Mouse (Mus musculus) heart, postnatal 0 days (tissue): ENCODE data around the gene Ankrd44. TPM values are rescaled to one million over a fixed set of nuclear protein-coding genes. Genes with fewer than 3 reads are reported as not detected.

Experiments used
- ATAC-seq: fragments of 200-750 bp; cut with Nextera tagmentation; 2 replicates; pipeline ENCODE4 v1.8.0; 2017; ENCODE audit warnings: low read depth, moderate number of reproducible peaks, moderate library complexity; ENCODE audit not compliant: insufficient read depth
- DNase-seq: peaks from one replicate; pipeline ENCODE4 v3.0.0-alpha.2; 2016; ENCODE audit warnings: low spot score
- H3K27ac ChIP-seq: fragments of 300-500 bp; sonication (generic); 2 replicates; pipeline ENCODE4 v1.5.1; 2014; ENCODE audit warnings: low read depth, mild to moderate bottlenecking
- H3K27me3 ChIP-seq: fragments of 300-500 bp; sonication (generic); 2 replicates; pipeline ENCODE4 v1.6.1; 2014; ENCODE audit warnings: low read length, mixed read lengths; ENCODE audit not compliant: control insufficient read depth, insufficient read depth
- H3K36me3 ChIP-seq: fragments of 300-500 bp; sonication (generic); replicated peaks from 2 replicates; pipeline ENCODE4 v1.6.1; 2014; ENCODE audit warnings: low read length, mixed read lengths; ENCODE audit not compliant: control insufficient read depth, insufficient read depth
- H3K4me1 ChIP-seq: fragments of 300-500 bp; sonication (generic); 2 replicates; pipeline ENCODE4 v1.6.1; 2014; ENCODE audit warnings: antibody characterized with exemption; ENCODE audit not compliant: control insufficient read depth, insufficient read depth
- H3K4me2 ChIP-seq: fragments of 300-500 bp; sonication (generic); 2 replicates; pipeline ENCODE4 v1.6.1; 2014; ENCODE audit warnings: low read depth, mild to moderate bottlenecking, low read length, moderate library complexity
- H3K4me3 ChIP-seq: fragments of 300-500 bp; sonication (generic); 2 replicates; pipeline ENCODE4 v1.5.1; 2014; ENCODE audit warnings: low read depth, low read length
- H3K9ac ChIP-seq: fragments of 300-500 bp; sonication (generic); replicated peaks from 2 replicates; pipeline ENCODE4 v1.6.1; 2014; ENCODE audit warnings: low read depth, low read length, mixed read lengths
- H3K9me3 ChIP-seq: fragments of 300-500 bp; sonication (generic); replicated peaks from 2 replicates; pipeline ENCODE4 v1.6.1; 2016; ENCODE audit warnings: low read length; ENCODE audit not compliant: control insufficient read depth
- CTCF ChIP-seq: IDR thresholded peaks from 2 replicates; pipeline ENCODE4 v1.5.1; 2016; ENCODE audit warnings: antibody characterized with exemption, control low read depth, low read depth
- EP300 ChIP-seq: IDR thresholded peaks from 2 replicates; pipeline ENCODE4 v1.6.1; 2016; ENCODE audit warnings: antibody characterized with exemption, low read depth
- WGBS: fragments of 180-500 bp; shearing (Covaris S2); extraction: QIAGEN DNeasy Blood & Tissue Kit; methylation state at CpG from one replicate; pipeline ENCODE4 v1.1.7; 2014; 5-methylcytosine and 5-hydroxymethylcytosine counted together
- polyA plus RNA-seq: library from polyadenylated mRNA; unstranded; fragments of >200 nt; fragmentation: Nextera tagmentation; extraction: Ambion mirVana; gene quantifications from 2 replicates; pipeline ENCODE4 v1.2.1, GENCODE M21; 2015
- total RNA-seq: library from RNA; depleted of rRNA; stranded (reverse); fragments of >200 nt; gene quantifications from 2 replicates; pipeline ENCODE4 v1.2.3, GENCODE M21; 2014; ENCODE audit warnings: low replicate concordance

Ankrd44 gene
- total and polyA plus RNA-seq, 2 experiments from 2014 or later, result 3.3 to 9.6 TPM

DNA sequence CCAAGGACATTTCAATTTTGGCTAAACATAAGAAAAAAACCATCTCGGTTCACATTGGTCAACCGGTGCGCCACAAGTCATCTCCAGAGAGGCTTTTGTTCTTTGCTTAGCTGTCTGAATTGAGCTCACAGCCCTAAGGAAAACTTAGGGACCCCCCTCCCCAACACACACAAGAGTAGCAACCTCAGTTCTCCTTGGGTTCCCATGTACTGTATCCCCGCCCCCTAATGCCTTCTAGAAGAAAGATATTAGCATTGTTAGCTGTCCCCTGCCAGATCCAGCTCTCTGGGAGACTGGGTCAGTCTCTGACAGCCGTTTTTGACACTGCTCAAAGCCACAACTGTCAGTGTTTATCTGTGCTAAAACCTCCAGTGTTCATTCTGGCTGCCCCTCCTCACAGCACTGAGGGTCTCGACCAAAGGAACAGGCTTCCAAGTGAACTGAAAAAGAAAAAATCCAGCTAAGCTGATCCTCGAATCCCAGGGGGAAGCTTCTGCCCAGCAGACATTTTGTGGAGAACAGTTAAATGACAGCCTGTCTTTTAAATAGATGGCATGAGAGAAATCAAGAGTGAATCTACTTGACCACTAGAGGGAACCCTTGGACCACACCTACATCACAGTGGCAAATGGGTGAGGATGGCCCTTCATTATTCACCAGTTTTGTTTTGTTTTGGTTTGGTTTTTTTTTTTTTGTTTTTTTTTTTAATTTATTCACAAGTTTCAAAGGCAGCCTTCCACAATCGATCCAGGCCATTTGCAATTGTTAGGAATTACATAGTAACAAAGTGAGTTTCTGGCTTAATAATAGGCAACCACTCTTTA, 260.4 kb downstream of the Ankrd44 start:
- H3K9ac ChIP-seq, result no peak overlapping the region
- ATAC-seq (no peak), DNase-seq (peak; percentile 85)
- peaks cover 7% of the 10 kb centered on the region; the same call in 1 of the 2 replicates for H3K36me3 ChIP-seq
- no peaks in the 10 kb centered on the region for H3K9me3 ChIP-seq
- peak; percentile 91 for TF ChIP-seq CTCF
- no peak for TF ChIP-seq EP300
- H3K4me3 ChIP-seq, result no peak overlapping the region
- H3K4me2 ChIP-seq, result no peak overlapping the region
- H3K27ac ChIP-seq, result no peak overlapping the region
- no peaks in the 10 kb centered on the region for H3K4me1 ChIP-seq
- 51% methylated on average over 8 of the region's 8 CpGs for WGBS
- no peaks in the 10 kb centered on the region for H3K27me3 ChIP-seq

- H3K36me3 ChIP-seq, result peaks cover 7% of the 10 kb centered on the region; the same call in 1 of the 2 replicates
- H3K9ac ChIP-seq, result no peak overlapping the region
- WGBS, result 80% methylated on average over 4 of the region's 4 CpGs
- H3K4me2 ChIP-seq, result no peak overlapping the region
- H3K27ac ChIP-seq, result no peak overlapping the region
- no peak for TF ChIP-seq CTCF
- TF ChIP-seq EP300, result no peak
- no peaks in the 10 kb centered on the region for H3K4me1 ChIP-seq
- no peaks in the 10 kb centered on the region for H3K27me3 ChIP-seq
- H3K9me3 ChIP-seq, result no peaks in the 10 kb centered on the region
- ATAC-seq, result no peak
- DNase-seq, result no peak
- H3K4me3 ChIP-seq, result no peak overlapping the region
These were observed 261.1 kb downstream of the Ankrd44 start for GRCm38 (mm10) chr1:54665095-54665494.

GRCm38 (mm10) chr1:54660674-54661073, 265.5 kb downstream of the Ankrd44 start:
- no peak for TF ChIP-seq EP300
- no peak for TF ChIP-seq CTCF
- Histone ChIP-seq H3K27me3 (no peaks in the 10 kb centered on the region), H3K27ac (no peak overlapping the region), H3K36me3 (peaks cover 11% of the 10 kb centered on the region; the same call in 1 of the 2 replicates), H3K4me2 (no peak overlapping the region), H3K9ac (no peak overlapping the region), H3K4me1 (no peaks in the 10 kb centered on the region), H3K9me3 (no peaks in the 10 kb centered on the region), H3K4me3 (no peak overlapping the region)
- no peak for ATAC-seq
- no peak for DNase-seq
- 83% methylated on average over 6 of the region's 6 CpGs for WGBS

DNA sequence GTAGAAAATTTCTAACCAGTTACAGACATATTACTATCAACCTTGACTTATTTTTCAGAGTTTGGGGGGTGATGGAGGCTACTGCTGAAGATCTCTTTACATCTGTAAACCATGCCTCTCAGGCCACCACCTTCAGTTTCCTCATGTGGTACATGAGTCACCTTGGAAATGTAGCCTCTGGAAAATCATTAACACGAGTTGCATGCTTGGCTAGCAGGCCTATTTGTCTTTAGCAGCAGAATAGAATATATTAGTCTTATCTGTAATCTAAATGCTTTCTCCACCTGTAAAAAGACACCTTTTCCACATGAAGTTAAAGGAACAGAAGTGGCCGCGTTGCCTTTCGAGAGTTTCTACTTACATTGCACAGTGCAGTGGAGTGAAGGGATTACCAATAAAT, 267.6 kb downstream of the Ankrd44 start:
- H3K27ac ChIP-seq, result no peak overlapping the region
- WGBS, result 89% methylated on average over 4 of the region's 4 CpGs
- peaks cover 12% of the 10 kb centered on the region; the same call in 1 of the 2 replicates for H3K36me3 ChIP-seq
- no peaks in the 10 kb centered on the region for H3K27me3 ChIP-seq
- H3K4me2 ChIP-seq, result no peak overlapping the region
- H3K4me1 ChIP-seq, result no peaks in the 10 kb centered on the region
- H3K9me3 ChIP-seq, result no peaks in the 10 kb centered on the region
- ATAC-seq (no peak), DNase-seq (no peak)
- H3K9ac ChIP-seq, result no peak overlapping the region
- no peak overlapping the region for H3K4me3 ChIP-seq
- TF ChIP-seq EP300 (no peak), CTCF (no peak)

GRCm38 (mm10) chr1:54648237-54648636, 277.9 kb downstream of the Ankrd44 start:
- TF ChIP-seq EP300, result no peak
- no peak for TF ChIP-seq CTCF
- 80% methylated on average over 5 of the region's 5 CpGs for WGBS
- Histone ChIP-seq H3K4me3 (no peak overlapping the region), H3K27me3 (no peaks in the 10 kb centered on the region), H3K9me3 (no peaks in the 10 kb centered on the region), H3K4me1 (no peaks in the 10 kb centered on the region), H3K9ac (no peak overlapping the region), H3K27ac (no peak overlapping the region), H3K36me3 (peaks cover 6% of the 10 kb centered on the region; the same call in 1 of the 2 replicates), H3K4me2 (no peak overlapping the region)
- ATAC-seq, result no peak
- DNase-seq, result no peak
